7 mouse cellular contexts compared by ENCODE assay signal in the genomic region with DNA sequence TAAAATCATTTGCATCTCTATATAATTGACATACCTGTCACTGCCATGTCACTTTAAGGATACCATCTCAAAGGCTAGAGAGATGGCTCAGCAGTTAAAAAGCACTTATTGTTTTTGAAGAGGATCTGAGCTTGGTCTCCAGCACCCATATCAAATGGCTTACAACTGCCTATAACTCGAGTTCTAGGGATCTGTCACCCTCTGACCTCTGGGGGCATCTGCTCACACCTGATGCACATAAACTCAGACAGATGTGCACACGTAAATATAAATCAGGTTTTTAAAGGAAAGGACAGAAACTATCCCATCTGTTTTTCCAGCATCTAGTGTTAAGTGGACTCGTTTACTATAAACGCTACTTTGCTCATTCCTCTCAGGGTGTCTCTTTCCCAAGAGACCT. TPM values are rescaled to one million over a fixed set of nuclear protein-coding genes. Genes with fewer than 3 reads are reported as not detected.
DNase-seq lines count a peak whose midpoint lies in the region; ATAC-seq and TF ChIP-seq lines count a peak whose summit lies in the region.

No protein-coding gene starts in this region.

- H3K4me3 ChIP-seq in spleen, adult 2 months (ENCODE audit: extremely low read depth, insufficient read depth, insufficient read length), result 0 out of 2 replicates have a peak overlapping the region, but pooled peaks have one; percentile 87
- H3K4me3 ChIP-seq in embryonic fibroblast, embryonic 13.5 days (ENCODE audit: insufficient read depth, low read length), result peak overlapping the region; percentile 62
- peak overlapping the region; percentile 96 for H3K4me3 ChIP-seq in limb, embryonic 11.5 days (ENCODE audit: low read depth, low read length)

- H3K4me2 ChIP-seq in limb, embryonic 11.5 days (ENCODE audit: low read depth, severe bottlenecking), result peak overlapping the region; percentile 89

- DNase-seq in spleen, adult 2 months (ENCODE audit: low read depth in 1 of 2, low spot score in 2 of 2), result no peak
- DNase-seq in spleen, postnatal 14 days (ENCODE audit: low spot score in 2 of 2), result no peak
- DNase-seq in limb, embryonic 11.5 days (ENCODE audit: low spot score), result no peak
- peak; percentile 34 for DNase-seq in splenic B cell, adult 2 months (ENCODE audit: low read depth, low spot score)
- DNase-seq in embryo, embryonic 11 days, result no peak
- no peak for DNase-seq in kidney, postnatal 25 days

- H3K36me3 ChIP-seq in spleen, adult 2 months (ENCODE audit: control insufficient read depth, insufficient read depth, low read length), result no peaks in the 10 kb centered on the region
- no peaks in the 10 kb centered on the region; the same call in 1 of the 2 replicates for H3K36me3 ChIP-seq in limb, embryonic 11.5 days (ENCODE audit: control insufficient read depth, insufficient read depth, low read length)
- no peaks in the 10 kb centered on the region for H3K36me3 ChIP-seq in splenic B cell, adult 2 months (ENCODE audit: control insufficient read depth, insufficient read depth, low read length, poor library complexity, severe bottlenecking)

- H3K4me1 ChIP-seq in spleen, adult 2 months (ENCODE audit: control insufficient read depth, insufficient read depth, insufficient read length), result no peaks in the 10 kb centered on the region; the same call in 1 of the 2 replicates
- H3K4me1 ChIP-seq in embryonic fibroblast, embryonic 13.5 days (ENCODE audit: control insufficient read depth, insufficient read depth, low read length), result no peaks in the 10 kb centered on the region
- peaks cover 14% of the 10 kb centered on the region for H3K4me1 ChIP-seq in limb, embryonic 11.5 days (ENCODE audit: control insufficient read depth, insufficient read depth, low read length)

- H3K27ac ChIP-seq in spleen, adult 2 months (ENCODE audit: insufficient read depth, low read length), result no peak overlapping the region
- H3K27ac ChIP-seq in embryonic fibroblast, embryonic 13.5 days (ENCODE audit: insufficient read depth, low read length), result no peak overlapping the region
- peak overlapping the region; percentile 79; the same call in 1 of the 2 replicates for H3K27ac ChIP-seq in limb, embryonic 11.5 days (replicated peaks; ENCODE audit: low read depth, low read length)

- no peaks in the 10 kb centered on the region for H3K27me3 ChIP-seq in spleen, adult 2 months (ENCODE audit: control insufficient read depth, insufficient read depth, low read length)
- H3K27me3 ChIP-seq in limb, embryonic 11.5 days (ENCODE audit: control insufficient read depth, insufficient read depth, low read length), result no peaks in the 10 kb centered on the region
- H3K27me3 ChIP-seq in splenic B cell, adult 2 months (ENCODE audit: control insufficient read depth, insufficient read depth, low read length, poor library complexity, severe bottlenecking), result no peaks in the 10 kb centered on the region

- no peak for TF ChIP-seq CTCF in spleen, adult 2 months (IDR thresholded peaks at IDR 0.05; ENCODE audit: extremely low read depth, insufficient read depth, insufficient read length, insufficient replicate concordance)
- no peak for TF ChIP-seq CTCF in embryonic fibroblast, embryonic 13.5 days (IDR thresholded peaks at IDR 0.05; ENCODE audit: borderline replicate concordance, insufficient read depth, low read length)

- no peak overlapping the region; the same call in 1 of the 2 replicates for H3K9ac ChIP-seq in limb, embryonic 11.5 days (ENCODE audit: low read length)

- ATAC-seq in limb, embryonic 11.5 days (ENCODE audit: insufficient number of reproducible peaks, low FRiP score, low TSS enrichment, low read depth), result no peak

- TF ChIP-seq POLR2A in spleen, adult 2 months (IDR thresholded peaks at IDR 0.05; ENCODE audit: low read depth, low read length), result no peak
- TF ChIP-seq POLR2A in embryonic fibroblast, embryonic 13.5 days (IDR thresholded peaks at IDR 0.05; ENCODE audit: low read depth, low read length), result no peak

- WGBS in spleen, adult 2 months, result 8% methylated on average over 4 of the region's 4 CpGs
- WGBS in limb, embryonic 11.5 days, result 15% methylated on average over 4 of the region's 4 CpGs

- no peaks in the 10 kb centered on the region for H3K9me3 ChIP-seq in limb, embryonic 11.5 days (ENCODE audit: control insufficient read depth, low read length)

RNA-seq across cellular contexts. Expression of a gene that starts 0.9 kb away (rescaled TPM):
- polyA plus RNA-seq in spleen, adult 2 months (2012; rRNA removed), result 0.07 and 0.09 TPM in 2 replicates
- 0.28 TPM in 1 of 2 replicates, not detected in the other for polyA plus RNA-seq in embryonic fibroblast, embryonic 13.5 days (2011; ENCODE audit: insufficient read length, low read depth, missing spikeins)
- polyA plus RNA-seq in limb, embryonic 11.5 days (2014; fragmentation: Nextera tagmentation; extraction: Ambion mirVana), result 0.20 and 0.21 TPM in 2 replicates

RNA-seq across cellular contexts. Expression of a gene that starts 0.9 kb away (rescaled TPM):
- 5.1 and 5.7 TPM in 2 replicates for polyA plus RNA-seq in spleen, adult 2 months (2012; rRNA removed)
- 13.3 and 13.6 TPM in 2 replicates for polyA plus RNA-seq in embryonic fibroblast, embryonic 13.5 days (2011; ENCODE audit: insufficient read length, low read depth, missing spikeins)
- polyA plus RNA-seq in limb, embryonic 11.5 days (2014; fragmentation: Nextera tagmentation; extraction: Ambion mirVana), result 41.4 and 44.0 TPM in 2 replicates

RNA-seq across cellular contexts. Expression of a gene that starts 17.6 kb away (rescaled TPM):
- 5.9 and 6.4 TPM in 2 replicates for polyA plus RNA-seq in spleen, adult 2 months (2012; rRNA removed)
- 28.5 and 30.5 TPM in 2 replicates for polyA plus RNA-seq in embryonic fibroblast, embryonic 13.5 days (2011; ENCODE audit: insufficient read length, low read depth, missing spikeins)
- 44.7 and 49.6 TPM in 2 replicates for polyA plus RNA-seq in limb, embryonic 11.5 days (2014; fragmentation: Nextera tagmentation; extraction: Ambion mirVana)
